Mouse (Mus musculus) forebrain, embryonic 12.5 days (tissue): ENCODE measurements around the gene Olfr937. TPM values are rescaled to one million over a fixed set of nuclear protein-coding genes. Genes with fewer than 3 reads are reported as not detected.

Experiments
- ATAC-seq: fragments of 200-750 bp; cut with Nextera tagmentation; 2 replicates; pipeline ENCODE4 v1.8.0; 2017; ENCODE audit warnings: moderate TSS enrichment; ENCODE audit not compliant: low FRiP score
- H3K27ac ChIP-seq: fragments of 300-500 bp; sonication (generic); 2 replicates; pipeline ENCODE4 v1.5.1; 2016; ENCODE audit warnings: mild to moderate bottlenecking
- H3K27me3 ChIP-seq: fragments of 300-500 bp; sonication (generic); 2 replicates; pipeline ENCODE4 v1.6.1; 2016; ENCODE audit warnings: mild to moderate bottlenecking
- H3K36me3 ChIP-seq: fragments of 300-500 bp; sonication (generic); replicated peaks from 2 replicates; pipeline ENCODE4 v1.6.1; 2016; ENCODE audit warnings: mild to moderate bottlenecking
- H3K4me1 ChIP-seq: fragments of 300-500 bp; sonication (generic); 2 replicates; pipeline ENCODE4 v1.6.1; 2016
- H3K4me2 ChIP-seq: fragments of 300-500 bp; sonication (generic); 2 replicates; pipeline ENCODE4 v1.6.1; 2016; ENCODE audit warnings: mild to moderate bottlenecking, moderate library complexity
- H3K4me3 ChIP-seq: fragments of 300-500 bp; sonication (generic); replicated peaks from 2 replicates; pipeline ENCODE4 v1.5.1; 2016; ENCODE audit warnings: mild to moderate bottlenecking
- H3K9ac ChIP-seq: fragments of 300-500 bp; sonication (generic); 2 replicates; pipeline ENCODE4 v1.6.1; 2016; ENCODE audit warnings: mild to moderate bottlenecking
- H3K9me3 ChIP-seq: fragments of 300-500 bp; sonication (generic); 2 replicates; pipeline ENCODE4 v1.6.1; 2016
- WGBS: fragments of 180-500 bp; shearing (Covaris S2); methylation state at CpG from one replicate; pipeline ENCODE4 v1.1.7; 2016; 5-methylcytosine and 5-hydroxymethylcytosine counted together
- microRNA-seq: library from miRNA; unstranded; fragments of <30 nt; microRNA quantifications from one replicate; pipeline ENCODE4, GENCODE M21; 2017
- polyA plus RNA-seq: library from polyadenylated mRNA; unstranded; fragments of >200 nt; fragmentation: Nextera tagmentation; extraction: Ambion mirVana; gene quantifications from 2 replicates; pipeline ENCODE4 v1.2.1, GENCODE M21; 2016

Gene Olfr937
- polyA plus RNA-seq = not detected in 2 replicates

- no peak for ATAC-seq
- Histone ChIP-seq H3K36me3 (no peaks in the 10 kb centered on the region), H3K27ac (no peak within 1 kb of the TSS), H3K4me3 (no peak within 1 kb of the TSS), H3K4me1 (no peaks in the 10 kb centered on the region), H3K9me3 (no peaks in the 10 kb centered on the region), H3K9ac (no peak within 1 kb of the TSS), H3K27me3 (no peaks in the 10 kb centered on the region), H3K4me2 (no peak within 1 kb of the TSS)
- 91% methylated on average over 1 of the region's 1 CpGs for WGBS
These were observed at the start of gene Olfr937 for GRCm38 (mm10) chr9:39064851-39065250. Gene Olfr937, minus strand, starts transcription at chr9:39064951.

- no peaks in the 10 kb centered on the region for H3K27me3 ChIP-seq
- H3K4me1 ChIP-seq = no peaks in the 10 kb centered on the region
- H3K36me3 ChIP-seq = no peaks in the 10 kb centered on the region
- WGBS = 90% methylated on average over 2 of the region's 2 CpGs
- H3K9me3 ChIP-seq = no peaks in the 10 kb centered on the region
- no peak for ATAC-seq
- no peak within 1 kb of the TSS for H3K4me3 ChIP-seq
- H3K4me2 ChIP-seq = no peak within 1 kb of the TSS
- H3K9ac ChIP-seq = no peak within 1 kb of the TSS
- H3K27ac ChIP-seq = no peak within 1 kb of the TSS
These were observed 14.0 kb upstream of the Olfr937 start, which contains the start of gene Olfr938 for GRCm38 (mm10) chr9:39078787-39079186. Gene Olfr938, minus strand, starts transcription at chr9:39078887.

GRCm38 (mm10) chr9:39023277-39023676 lies 41.5 kb downstream of the Olfr937 start, which contains the start of gene Olfr146:
Gene Olfr146, minus strand, starts transcription at chr9:39023377.
- H3K36me3 ChIP-seq = no peaks in the 10 kb centered on the region
- no peaks in the 10 kb centered on the region for H3K4me1 ChIP-seq
- no peaks in the 10 kb centered on the region for H3K27me3 ChIP-seq
- H3K9me3 ChIP-seq = no peaks in the 10 kb centered on the region
- no peak within 1 kb of the TSS for H3K4me2 ChIP-seq
- no peak for ATAC-seq
- no peak within 1 kb of the TSS for H3K9ac ChIP-seq
- no peak within 1 kb of the TSS for H3K27ac ChIP-seq
- H3K4me3 ChIP-seq = no peak within 1 kb of the TSS
- WGBS = 85% methylated on average over 1 of the region's 1 CpGs

Small RNA genes lying within 50 kb of the gene (microRNA-seq; reads per million reads assigned to microRNA genes)
- gene Gm25032 (not detected), gene Gm25529 (not detected)

Other genes starting within 250 kb of the Olfr937 start
- not detected in 2 replicates for gene Olfr923, start 238.4 kb downstream of the Olfr937 start, polyA plus RNA-seq
- not detected in 2 replicates for gene Olfr924, start 220.5 kb downstream of the Olfr937 start, polyA plus RNA-seq
- gene Olfr26, start 209.9 kb downstream of the Olfr937 start, polyA plus RNA-seq = not detected in 2 replicates
- not detected in 2 replicates for gene Olfr926, start 187.8 kb downstream of the Olfr937 start, polyA plus RNA-seq
- not detected in 2 replicates for gene Olfr930, start 135.1 kb downstream of the Olfr937 start, polyA plus RNA-seq
- not detected in 2 replicates for gene Olfr933, start 92.6 kb downstream of the Olfr937 start, polyA plus RNA-seq
- gene Olfr934, start 76.6 kb downstream of the Olfr937 start, polyA plus RNA-seq = not detected in 2 replicates
- gene Olfr935, start 65.3 kb downstream of the Olfr937 start, polyA plus RNA-seq = not detected in 2 replicates
- gene Olfr146, start 41.6 kb downstream of the Olfr937 start, polyA plus RNA-seq = not detected in 2 replicates
- not detected in 2 replicates for gene Olfr938, start 13.9 kb upstream of the Olfr937 start, polyA plus RNA-seq
- gene Olfr27, start 63.2 kb upstream of the Olfr937 start, polyA plus RNA-seq = not detected in 2 replicates
- not detected in 2 replicates for gene Olfr943, start 101.4 kb upstream of the Olfr937 start, polyA plus RNA-seq
- not detected in 2 replicates for gene Olfr944, start 137.0 kb upstream of the Olfr937 start, polyA plus RNA-seq
- gene Olfr1537, start 185.0 kb upstream of the Olfr937 start, polyA plus RNA-seq = not detected in 2 replicates
- gene Olfr945, start 211.9 kb upstream of the Olfr937 start, polyA plus RNA-seq = not detected in 2 replicates